Mouse (Mus musculus): ENCODE data around the gene Nagpa. TPM values are rescaled to one million over a fixed set of nuclear protein-coding genes. Genes with fewer than 3 reads are reported as not detected.
A peak's percentile ranks its signal among the peaks of the same experiment; 100 is the strongest.

The Nagpa gene
- polyA plus RNA-seq, 1 experiment: 12.0 TPM

GRCm38 (mm10) chr16:5145570-5145969 lies 58.2 kb downstream of the Nagpa start:
- H3ac ChIP-seq (ENCODE audit: control insufficient read depth, insufficient read length): no peak overlapping the region
- H3K36me3 ChIP-seq (ENCODE audit: control insufficient read depth, insufficient read depth): no peaks in the 10 kb centered on the region
- no peaks in the 10 kb centered on the region for H3K79me2 ChIP-seq (ENCODE audit: control insufficient read depth, insufficient read depth)
- H3K27me3 ChIP-seq (ENCODE audit: control insufficient read depth, insufficient read depth, insufficient read length): peaks cover 29% of the 10 kb centered on the region
- TF ChIP-seq SRF (IDR thresholded peaks at IDR 0.05; ENCODE audit: control insufficient read depth, insufficient read length, low read depth): no peak
- TF ChIP-seq USF1 (IDR thresholded peaks at IDR 0.05; ENCODE audit: low read depth): no peak
- TF ChIP-seq E2F4 (IDR thresholded peaks at IDR 0.05; ENCODE audit: insufficient read depth): no peak
- no peak for TF ChIP-seq MYOG (IDR thresholded peaks at IDR 0.05; ENCODE audit: control insufficient read depth in 1 of 3, insufficient read depth in 1 of 3, insufficient read length in 2 of 3, low read depth in 2 of 3)
- no peak for TF ChIP-seq POLR2AphosphoS2 (IDR thresholded peaks at IDR 0.05; ENCODE audit: insufficient read length, low read depth)
- no peak for TF ChIP-seq TCF12 (IDR thresholded peaks at IDR 0.05; ENCODE audit: insufficient read depth, poor library complexity, severe bottlenecking)
- TF ChIP-seq REST (IDR thresholded peaks at IDR 0.05; ENCODE audit: insufficient read depth, insufficient read length): no peak
- no peak for TF ChIP-seq CEBPB (IDR thresholded peaks at IDR 0.05; ENCODE audit: insufficient read depth, poor library complexity, severe bottlenecking)
- TF ChIP-seq MAX (IDR thresholded peaks at IDR 0.05; ENCODE audit: low read depth): no peak
- no peak for TF ChIP-seq POLR2A (IDR thresholded peaks at IDR 0.05; ENCODE audit: insufficient read length, low read depth)
- H3K4me2 ChIP-seq (ENCODE audit: low read depth): peak overlapping the region; percentile 67
- no peak overlapping the region for H3K4me3 ChIP-seq

Other genes starting within 250 kb of the Nagpa start
- gene Anks3, start 239.8 kb downstream of the Nagpa start, polyA plus RNA-seq (2012; fragmentation: generic; extraction: Trizol): 25.2 TPM
- 0.04 TPM for gene Sept12, start 206.2 kb downstream of the Nagpa start, polyA plus RNA-seq (2012; fragmentation: generic; extraction: Trizol)
- gene Smim22, start 196.7 kb downstream of the Nagpa start, polyA plus RNA-seq (2012; fragmentation: generic; extraction: Trizol): 8.5 TPM
- 50.5 TPM for gene Rogdi, start 190.5 kb downstream of the Nagpa start, polyA plus RNA-seq (2012; fragmentation: generic; extraction: Trizol)
- gene Glyr1, start 154.1 kb downstream of the Nagpa start, polyA plus RNA-seq (2012; fragmentation: generic; extraction: Trizol): 37.0 TPM
- 12.9 TPM for gene Ubn1, start 154.0 kb downstream of the Nagpa start, polyA plus RNA-seq (2012; fragmentation: generic; extraction: Trizol)
- 0.02 TPM for gene Ppl, start 71.6 kb downstream of the Nagpa start, polyA plus RNA-seq (2012; fragmentation: generic; extraction: Trizol)
- gene Sec14l5, start 56.9 kb downstream of the Nagpa start, polyA plus RNA-seq (2012; fragmentation: generic; extraction: Trizol): 0.05 TPM
- gene AU021092, start 18.3 kb upstream of the Nagpa start, polyA plus RNA-seq (2012; fragmentation: generic; extraction: Trizol): 1.3 TPM
- 46.8 TPM for gene Alg1, start 29.6 kb upstream of the Nagpa start, polyA plus RNA-seq (2012; fragmentation: generic; extraction: Trizol)
- 21.0 TPM for gene Eef2kmt, start 52.0 kb upstream of the Nagpa start, polyA plus RNA-seq (2012; fragmentation: generic; extraction: Trizol)